Mouse (Mus musculus) mature B cell (primary cell): ENCODE measurements around the gene Tmem25.
"Not testable (repeated sequence)": the region's sequence is repeated elsewhere in the genome, so short reads cannot be mapped to it uniquely, and the experiment has no call there.

ENCODE experiments used
- in situ Hi-C: fragments of 300-500 bp; cut with MboI; formaldehyde crosslinking; loops from 2 replicates; pipeline ENCODE4 v1.14.3; 2019

Tmem25 gene

DNA sequence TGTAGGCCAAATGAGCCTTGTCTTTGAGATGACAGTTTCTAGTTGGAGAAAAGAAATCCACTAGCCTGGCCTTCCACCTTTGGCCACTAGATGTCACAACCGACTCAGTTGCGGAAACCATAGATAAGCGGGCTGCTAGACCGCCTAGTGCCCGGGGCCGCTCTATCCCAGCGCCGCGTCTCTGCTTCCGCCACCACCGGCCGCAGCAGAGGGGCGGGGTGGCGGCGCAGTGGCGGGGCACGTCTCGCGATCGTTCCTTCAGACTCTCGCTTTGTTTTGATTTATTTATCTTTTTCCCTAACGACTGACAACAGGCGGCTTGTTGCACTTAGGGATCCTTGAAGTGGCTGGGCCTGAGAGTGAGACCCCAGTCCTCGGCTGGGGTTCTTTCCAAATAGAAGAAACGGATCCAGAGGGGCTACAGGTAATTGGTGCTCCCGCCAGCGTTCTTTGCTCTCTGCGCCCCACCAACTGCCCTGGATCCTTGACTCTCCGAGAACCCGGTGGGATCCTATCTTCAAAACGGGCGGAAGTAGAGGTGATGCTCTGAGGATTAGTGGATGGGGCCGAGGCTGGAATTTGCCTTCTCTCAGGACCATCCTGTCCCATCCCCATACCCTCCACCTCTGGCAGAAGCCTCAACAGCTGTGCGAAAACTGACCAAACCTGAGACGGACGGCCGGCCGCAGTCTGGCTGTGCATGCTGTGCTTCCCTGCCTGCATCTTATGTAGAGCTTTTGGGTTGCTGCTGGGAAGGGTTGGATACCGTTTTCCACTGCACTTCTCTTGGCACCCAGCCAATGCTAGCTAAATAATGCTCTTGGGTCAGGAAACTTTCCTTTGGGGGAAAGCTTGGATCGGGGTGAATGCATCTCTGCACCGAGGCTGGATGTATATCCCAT, 26.1 kb downstream of the Tmem25 start:
- in situ Hi-C loops: no loop called here

DNA sequence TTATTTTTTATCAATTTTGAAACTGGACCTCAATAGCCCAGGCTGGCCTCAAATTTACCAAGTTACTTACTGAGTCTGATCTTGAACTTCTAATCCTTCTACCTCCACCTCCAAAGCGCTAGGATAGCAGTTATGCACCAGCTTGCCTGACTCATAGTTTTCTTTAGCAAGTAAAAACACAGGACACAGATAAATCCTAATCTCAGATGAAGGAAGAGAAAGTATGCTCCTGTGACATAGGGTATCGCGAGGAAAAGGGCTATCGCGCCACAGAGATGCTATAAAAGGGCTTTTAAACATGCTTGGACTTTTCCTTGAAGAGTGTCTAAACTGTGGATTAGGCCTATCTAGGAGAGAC, 26.7 kb downstream of the Tmem25 start:
- in situ Hi-C loops: no loop called here

DNA sequence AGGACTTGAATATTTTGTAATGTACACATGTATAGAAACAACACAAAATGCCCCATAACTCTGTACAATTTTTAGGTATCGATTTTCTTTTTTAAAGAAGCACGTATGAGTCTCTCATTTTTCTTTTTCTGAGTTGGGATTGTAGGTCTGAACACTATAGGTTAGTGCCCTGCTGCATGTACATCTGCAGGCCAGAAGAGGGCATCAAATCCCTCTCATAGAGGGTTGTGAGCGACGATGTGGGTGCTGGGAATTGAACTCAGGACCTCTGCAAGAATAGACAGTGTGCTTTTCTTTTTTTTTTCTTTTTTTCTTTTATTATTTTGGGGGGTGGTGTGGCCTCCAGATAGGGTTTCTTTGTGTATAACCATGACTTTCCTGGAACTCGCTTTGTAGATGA, 27.7 kb downstream of the Tmem25 start:
- in situ Hi-C loops: no loop called here

- in situ Hi-C loops: not testable (repeated sequence)
Observed at GRCm38 (mm10) chr9:44768029-44768394, 31.1 kb downstream of the Tmem25 start.

- in situ Hi-C loops: no loop called here
Observed at GRCm38 (mm10) chr9:44767101-44768028, 31.7 kb downstream of the Tmem25 start, which contains the start of the genes Arcn1 and Ift46. TSS of gene Arcn1 (minus strand) at chr9:44767845. TSS of gene Ift46 (plus strand) at chr9:44767908.

GRCm38 (mm10) chr9:44760873-44761272, 38.2 kb downstream of the Tmem25 start:
- in situ Hi-C loops: no loop called here

- in situ Hi-C loops: no loop called here
Observed at GRCm38 (mm10) chr9:44748473-44748872, 50.6 kb downstream of the Tmem25 start.

DNA sequence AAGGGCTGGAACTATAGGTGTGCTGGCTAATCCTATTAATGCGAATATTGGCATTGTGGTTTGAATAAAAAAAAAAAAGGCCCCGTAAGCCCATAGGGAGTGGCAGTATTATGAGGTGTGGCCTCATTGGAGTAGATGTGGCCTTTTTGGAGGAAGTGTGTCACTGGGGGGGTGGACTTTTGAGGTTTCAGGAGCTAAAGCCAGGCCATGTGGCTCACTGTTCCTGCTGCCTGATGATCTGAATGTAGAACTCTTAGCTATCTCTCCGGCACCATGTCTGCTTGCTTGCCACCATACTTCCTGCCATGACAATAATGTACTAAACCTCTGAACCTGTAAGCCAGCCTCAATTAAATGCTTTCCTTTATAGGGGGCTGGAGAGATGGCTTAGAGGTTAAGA, 51.8 kb downstream of the Tmem25 start:
- in situ Hi-C loops: no loop called here

DNA sequence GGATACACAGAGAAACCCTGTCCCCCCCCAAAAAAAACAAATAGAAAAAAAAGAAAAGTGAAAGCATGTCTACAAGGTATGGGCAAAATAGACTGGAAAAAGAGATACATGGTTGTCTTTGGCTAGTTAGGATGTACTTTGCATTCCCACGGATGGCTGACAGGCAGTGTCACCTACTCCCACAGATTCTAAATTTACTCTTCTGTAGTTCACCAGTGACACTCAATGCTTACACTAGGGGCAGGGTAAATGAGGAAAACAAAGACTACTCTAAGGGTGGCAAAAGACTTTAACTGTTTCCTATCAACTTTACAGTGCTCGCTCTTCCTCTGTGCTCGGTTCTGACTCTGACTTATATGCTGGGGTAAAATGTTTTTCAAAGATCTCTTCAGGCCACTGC, 52.4 kb downstream of the Tmem25 start:
- in situ Hi-C loops: no loop called here

DNA sequence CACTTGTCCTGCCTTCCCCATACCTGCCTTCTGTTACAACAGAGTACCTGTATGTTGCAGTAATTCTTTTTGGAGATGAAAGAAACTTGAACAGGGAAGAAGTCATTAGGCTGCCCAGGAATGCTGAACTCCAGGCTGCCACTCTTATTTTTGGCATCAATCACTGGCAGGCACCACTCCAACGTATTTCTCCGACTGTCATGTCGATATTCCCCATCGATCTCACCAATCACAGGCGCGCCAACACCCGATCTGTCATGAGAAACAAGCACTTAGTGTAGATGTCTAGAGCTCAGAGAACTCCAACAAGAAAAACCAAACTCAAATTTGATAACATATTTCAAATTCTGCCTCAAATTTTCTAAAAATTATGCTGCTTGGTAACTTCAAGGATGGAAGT, 53.7 kb downstream of the Tmem25 start:
- in situ Hi-C loops: no loop called here
